Mouse (Mus musculus) layer of hippocampus, adult 9-10 months (tissue): Measurements from ENCODE around the gene Rapgef4.

ENCODE experiments used
- DNase-seq: peaks from one replicate; pipeline ENCODE4 v3.0.0; 2022; ENCODE audit warnings: low spot score

The Rapgef4 gene

DNA sequence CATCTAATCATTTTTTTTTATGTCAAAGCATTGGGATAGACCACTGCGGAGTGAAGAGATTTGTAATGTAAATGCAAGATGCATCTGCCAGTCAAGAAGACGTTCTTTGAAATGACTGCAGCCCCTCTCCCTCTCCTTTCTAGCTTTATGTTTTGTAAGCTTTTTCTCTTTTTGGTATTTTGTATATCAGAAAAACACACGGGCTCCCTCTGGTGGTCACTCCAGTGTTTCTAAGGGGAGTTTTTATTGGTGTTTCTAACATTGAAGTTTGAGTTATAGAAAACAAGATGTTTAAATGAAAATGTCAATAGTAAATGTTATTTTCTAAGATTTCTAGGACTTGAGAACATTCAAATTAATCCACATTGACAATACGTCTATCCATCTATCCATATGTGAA is 168.0 kb downstream of the Rapgef4 start:
- DNase-seq: peak; percentile 49

DNA sequence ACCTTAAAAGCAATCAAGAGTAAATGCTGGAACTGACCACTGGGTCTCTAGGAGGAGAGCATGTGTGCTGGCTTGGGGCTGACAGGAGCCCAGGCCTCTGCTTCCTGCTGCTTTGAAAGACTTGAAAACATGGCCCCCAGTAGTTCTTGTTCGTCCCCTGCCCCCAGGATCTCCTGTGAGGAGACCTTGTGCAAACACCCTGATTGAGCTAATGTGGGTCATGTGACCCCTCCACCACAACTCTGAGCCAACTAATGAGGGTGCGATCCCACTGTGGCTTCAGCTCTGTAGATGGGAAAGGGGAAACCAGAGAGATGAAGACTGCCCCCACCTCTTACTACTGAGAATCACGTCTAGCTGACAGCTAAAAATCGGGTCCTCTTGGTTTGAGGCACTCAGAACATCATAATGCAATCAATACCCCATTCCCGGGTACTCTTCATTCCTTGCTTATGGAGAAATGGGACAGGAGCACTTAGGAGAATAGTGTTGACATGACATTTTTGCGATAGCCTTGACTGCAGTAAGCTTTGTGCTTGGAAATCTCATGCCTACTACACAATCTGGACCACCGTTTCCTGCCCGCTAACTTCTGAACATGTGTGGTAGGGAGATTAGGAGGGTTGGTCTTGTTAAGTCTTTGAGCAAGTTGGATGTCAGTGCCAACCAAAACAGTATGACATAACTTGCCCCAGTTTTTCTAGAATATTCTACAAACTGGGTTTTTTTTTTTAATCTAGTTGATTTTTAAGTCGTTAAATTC is 170.9 kb downstream of the Rapgef4 start:
- no peak for DNase-seq

GRCm38 (mm10) chr2:72152746-72153145 is 171.7 kb downstream of the Rapgef4 start:
- no peak for DNase-seq

DNA sequence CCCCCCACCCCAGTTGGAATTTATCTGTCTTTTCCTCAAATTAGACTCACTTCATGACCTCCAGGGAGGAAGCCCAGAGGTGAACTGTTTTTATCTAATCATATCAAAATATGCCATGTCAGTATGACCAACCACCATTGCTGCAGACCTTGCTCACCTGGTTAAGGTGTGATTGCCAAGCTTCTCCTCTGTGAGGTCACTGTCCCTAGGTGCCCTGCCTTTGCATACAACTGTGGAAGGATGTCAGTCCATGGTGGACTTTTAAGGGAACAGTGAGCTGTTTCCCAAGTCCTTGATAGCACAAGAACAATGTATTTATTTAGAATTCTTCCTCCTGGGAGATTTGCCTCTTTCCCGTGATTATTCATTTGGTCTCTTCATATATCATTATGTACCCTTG is 172.8 kb downstream of the Rapgef4 start:
- no peak for DNase-seq

DNA sequence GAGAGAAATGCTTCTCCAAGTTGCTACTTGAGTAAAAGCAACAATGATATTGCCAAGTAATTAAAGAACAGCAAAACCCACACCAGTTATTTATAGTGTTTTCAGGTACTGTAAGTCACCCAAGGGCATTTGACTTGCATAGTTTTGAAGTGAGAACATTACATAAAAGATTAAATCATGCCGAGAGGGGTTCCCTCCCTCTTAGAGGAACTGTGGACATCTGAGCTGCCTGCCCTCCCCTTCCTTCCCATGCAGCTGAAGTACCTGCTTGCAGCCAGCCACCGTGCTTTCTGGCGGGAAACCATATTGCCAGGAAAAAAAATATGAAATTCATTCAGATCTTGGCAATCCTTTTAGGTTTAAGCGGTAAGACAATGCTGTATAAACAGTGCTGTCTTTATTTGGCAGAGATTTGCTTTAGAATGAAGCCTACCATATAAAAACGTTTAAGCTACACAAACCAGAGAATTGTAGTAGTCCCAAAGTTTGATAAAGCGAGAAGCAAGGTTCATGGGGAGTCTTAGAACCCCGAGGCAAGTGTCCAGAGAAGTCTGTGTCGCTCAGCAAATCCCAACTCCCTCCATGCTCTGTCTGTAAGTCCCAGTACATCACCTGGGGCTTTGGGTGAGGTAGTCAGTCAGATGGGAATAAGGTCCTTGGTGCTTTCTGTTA is 174.2 kb downstream of the Rapgef4 start:
- DNase-seq: no peak

DNA sequence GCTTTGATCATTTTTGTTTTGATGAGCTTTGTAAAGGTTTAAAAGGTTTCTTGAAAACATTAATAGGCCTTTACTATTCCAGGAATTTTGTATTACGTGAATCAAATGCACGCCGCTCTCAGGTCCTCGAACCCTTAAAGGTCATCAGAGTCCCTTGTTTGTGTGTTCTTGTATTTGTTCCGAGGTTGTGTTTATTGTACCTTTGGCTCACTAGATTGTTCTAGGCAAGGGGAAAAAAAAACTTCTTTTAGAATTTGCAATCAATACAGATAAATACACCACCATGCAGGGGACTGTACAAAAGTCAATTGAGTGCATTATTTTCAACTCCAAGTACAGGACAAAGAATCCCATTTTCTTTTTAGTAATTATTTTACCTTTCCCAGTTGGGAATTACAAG is 175.4 kb downstream of the Rapgef4 start:
- DNase-seq: no peak

DNA sequence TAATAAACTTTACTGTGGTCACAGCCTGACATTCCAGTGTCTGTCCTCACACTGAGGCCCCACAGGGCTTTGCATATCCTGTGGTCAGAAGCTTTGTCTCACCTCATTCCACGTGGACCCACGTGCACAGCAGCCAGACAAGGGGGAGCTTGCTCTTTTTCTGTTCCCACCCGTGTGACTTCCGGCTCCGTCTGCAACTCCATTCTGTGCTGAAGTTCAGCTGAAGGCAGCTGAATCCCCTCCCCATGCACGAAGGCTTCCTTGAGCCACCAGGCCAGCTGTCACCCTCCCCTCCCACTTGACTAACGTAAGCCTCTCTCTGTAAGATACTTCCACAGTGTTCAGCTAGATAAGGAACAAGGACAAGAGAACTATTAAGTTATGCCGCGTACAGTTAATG is 176.5 kb downstream of the Rapgef4 start:
- DNase-seq: no peak

DNA sequence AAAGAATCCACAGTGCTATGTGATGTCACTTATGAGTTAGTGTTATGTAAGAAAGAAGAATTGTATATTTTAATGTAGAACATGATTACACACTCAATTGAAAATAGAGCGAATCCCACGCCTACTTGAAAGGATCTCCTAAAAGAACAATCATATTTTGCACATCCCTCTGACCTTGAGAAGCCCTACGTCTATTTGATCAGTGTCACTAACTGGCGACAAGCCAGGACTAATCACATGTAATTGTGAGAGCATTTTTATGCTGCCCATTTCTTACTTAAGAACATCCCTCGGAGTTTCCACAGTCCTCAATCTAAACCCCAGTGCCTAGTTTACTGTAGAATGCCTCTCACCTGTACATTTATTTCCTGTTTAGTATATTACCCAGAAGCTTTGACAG is 177.0 kb downstream of the Rapgef4 start:
- DNase-seq: no peak

DNA sequence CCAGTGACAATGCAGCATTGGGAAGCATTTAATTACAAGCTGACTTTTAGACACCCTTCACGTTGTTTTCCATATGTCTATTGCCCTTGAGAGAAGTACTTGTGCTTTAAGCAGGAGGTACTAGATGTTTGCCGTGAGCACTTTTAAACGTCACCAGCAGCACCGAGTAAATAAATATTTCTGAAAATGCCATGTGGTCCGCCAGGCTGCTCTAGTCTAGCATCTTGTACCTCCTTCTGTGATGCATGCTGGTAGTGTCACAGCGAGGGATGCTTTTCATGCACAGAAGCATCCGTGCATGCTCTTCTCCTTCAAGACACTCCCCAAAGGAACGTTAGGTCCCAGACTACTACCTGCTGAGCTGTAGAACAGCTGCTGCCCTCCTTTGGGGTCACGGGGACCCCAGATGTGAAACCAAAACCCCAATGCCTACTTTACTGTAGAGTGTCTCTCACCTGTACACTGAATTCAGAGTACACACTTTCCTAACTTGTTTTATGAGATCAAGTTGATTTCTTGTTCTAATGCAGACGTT is 177.7 kb downstream of the Rapgef4 start:
- no peak for DNase-seq

- no peak for DNase-seq
Observed at GRCm38 (mm10) chr2:72159281-72159680, 178.2 kb downstream of the Rapgef4 start.

DNA sequence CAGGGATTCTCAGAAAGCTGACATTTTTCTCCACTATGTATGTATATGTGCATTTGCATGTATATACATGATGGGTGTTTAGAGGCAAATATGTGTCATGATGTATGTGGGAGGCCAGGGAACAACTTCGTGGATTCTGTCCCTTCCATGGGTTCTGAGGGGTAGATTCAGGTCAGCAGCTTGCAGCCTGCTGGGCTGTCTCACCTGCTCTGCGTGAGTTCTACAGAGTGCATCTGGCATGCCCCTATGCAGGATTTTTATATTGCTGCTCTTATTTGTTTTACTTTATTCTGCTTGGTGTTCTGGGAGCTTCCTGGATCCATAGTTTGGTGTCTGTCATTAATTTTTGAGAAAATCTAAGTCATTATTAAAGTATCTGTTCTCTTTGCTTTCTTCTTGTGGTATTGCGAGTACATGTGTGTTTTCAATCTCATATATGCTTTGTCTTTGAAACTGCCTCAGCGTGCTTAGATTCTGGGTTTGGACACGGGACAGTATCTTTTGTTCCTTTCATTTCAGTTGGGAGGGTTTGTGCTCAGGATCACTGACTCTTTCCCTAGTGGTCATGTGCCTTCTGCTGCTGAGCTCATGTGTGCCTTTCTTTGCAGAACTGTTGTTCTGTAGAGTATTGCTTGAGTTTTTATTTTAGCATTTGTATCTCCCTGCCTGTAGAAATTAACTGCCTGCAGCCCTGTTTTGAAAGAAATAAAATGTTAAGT is 184.3 kb downstream of the Rapgef4 start:
- DNase-seq: no peak

- no peak for DNase-seq
Observed at GRCm38 (mm10) chr2:72169451-72170100, 188.5 kb downstream of the Rapgef4 start.

GRCm38 (mm10) chr2:72170546-72170945 is 189.5 kb downstream of the Rapgef4 start:
- DNase-seq: no peak

DNA sequence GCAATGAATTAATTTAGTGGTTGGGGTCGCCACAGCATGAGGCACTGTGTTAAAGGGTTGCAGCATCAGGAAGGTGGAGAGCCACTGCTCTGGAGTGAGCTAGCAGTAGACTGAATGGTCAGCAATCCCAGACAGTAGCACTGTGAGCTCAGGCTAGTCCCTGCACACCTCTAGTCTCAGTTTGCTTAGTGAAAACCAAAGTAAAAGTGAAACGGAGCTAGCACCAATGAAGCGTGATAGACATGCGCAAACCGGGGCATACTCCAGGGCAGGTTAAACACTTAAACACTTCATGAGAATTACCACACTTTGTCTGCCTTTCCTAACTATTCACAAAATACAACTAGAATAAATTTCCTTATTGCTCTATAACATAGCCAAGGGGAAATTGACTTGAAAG is 190.2 kb downstream of the Rapgef4 start:
- no peak for DNase-seq

DNA sequence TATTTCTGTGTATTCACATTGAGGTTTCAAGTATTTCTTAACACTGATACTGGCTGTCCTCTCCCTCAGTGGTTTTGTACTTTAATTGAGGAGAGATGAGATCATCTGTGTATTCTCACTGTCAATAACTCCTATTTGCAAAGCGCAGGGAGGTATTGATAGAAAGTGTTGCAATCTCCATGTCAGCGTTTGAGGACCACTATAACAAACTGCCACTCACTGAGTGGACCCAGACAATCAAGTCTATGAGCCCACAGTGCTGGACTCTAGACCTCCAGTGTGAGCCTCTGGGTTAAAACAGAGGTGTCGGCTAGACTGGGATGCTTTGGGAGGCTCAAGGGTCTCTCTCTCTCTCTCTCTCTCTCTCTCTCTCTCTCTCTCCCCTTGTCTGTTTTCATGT is 192.0 kb downstream of the Rapgef4 start:
- DNase-seq: no peak

GRCm38 (mm10) chr2:72173844-72174243 is 192.8 kb downstream of the Rapgef4 start:
- DNase-seq: no peak

- no peak for DNase-seq
Observed at GRCm38 (mm10) chr2:72175536-72175935, 194.5 kb downstream of the Rapgef4 start.

GRCm38 (mm10) chr2:72175971-72176370 is 194.9 kb downstream of the Rapgef4 start:
- DNase-seq: no peak

DNA sequence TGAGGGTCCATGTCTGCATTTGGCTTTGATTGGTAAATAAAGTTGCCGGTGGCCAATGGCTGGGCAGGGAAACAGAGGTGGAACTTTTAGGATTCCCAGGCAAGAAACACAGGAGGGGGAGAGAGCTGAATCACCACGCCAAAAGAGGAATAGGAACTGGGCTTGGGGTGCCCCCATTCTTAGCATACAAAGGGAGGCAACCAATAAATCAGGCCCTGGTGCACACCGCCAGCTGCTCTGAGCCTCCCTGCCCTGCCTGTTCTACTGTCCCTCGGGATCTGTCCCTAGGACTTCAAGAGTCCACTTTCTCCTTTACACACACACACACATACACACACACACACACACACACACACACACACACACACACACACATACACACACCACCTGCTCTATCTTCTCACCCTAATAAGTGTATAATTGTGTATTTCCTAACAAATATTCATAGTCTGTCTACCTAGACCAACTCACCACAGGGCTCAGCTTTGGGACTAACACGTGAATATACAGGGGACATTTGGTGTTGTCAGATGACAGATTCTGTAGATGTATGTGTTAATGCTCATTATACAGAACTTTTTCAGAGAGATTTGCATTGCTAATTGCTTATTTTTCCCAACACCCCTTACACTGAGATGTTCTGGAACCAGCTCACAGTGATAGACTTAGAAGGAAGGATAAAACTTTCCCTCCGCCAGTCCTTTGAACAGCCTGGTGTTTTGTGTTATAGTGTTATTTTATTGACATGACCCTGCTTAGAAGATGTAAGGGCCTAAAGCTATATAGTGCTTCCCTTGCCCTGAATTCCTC is 196.4 kb downstream of the Rapgef4 start:
- DNase-seq: no peak

DNA sequence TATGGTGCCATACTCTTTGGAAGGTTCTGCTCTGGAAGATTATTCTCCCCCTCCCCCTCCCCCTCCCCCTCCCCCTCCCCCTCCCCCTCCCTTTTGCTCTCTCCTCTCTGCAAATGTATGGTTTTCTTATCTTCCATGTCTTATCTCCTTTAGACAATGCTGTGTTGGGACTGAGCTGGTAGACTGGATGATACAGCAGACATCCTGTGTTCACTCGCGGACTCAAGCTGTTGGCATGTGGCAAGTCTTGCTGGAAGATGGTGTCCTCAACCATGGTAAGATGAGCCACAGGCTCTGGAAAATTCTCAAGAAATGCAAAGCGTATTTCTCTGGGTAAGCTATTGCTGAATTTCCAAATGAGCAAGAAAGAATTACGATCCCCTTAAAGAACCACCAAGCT is 197.0 kb downstream of the Rapgef4 start:
- DNase-seq: no peak

DNA sequence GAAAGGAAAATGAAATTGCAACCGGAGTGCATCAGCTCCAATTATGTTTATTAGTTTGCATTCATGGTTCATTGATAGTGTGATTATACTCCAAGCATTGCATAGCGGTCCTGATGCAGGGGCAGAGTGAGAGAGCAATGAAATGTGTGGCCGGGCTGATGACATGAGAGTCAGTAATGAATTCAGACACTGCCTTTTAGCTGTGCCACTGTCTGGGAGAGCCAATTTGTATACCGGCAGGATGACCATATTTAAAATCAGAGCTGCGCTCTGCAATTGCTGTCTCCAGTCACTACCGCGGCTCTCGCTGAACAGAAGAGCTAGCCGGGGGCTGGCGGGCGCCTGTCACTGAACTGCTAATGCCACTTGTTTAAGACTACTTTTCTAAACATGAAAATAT is 197.5 kb downstream of the Rapgef4 start:
- no peak for DNase-seq
